Mouse (Mus musculus) heart, embryonic 14.5 days (tissue): Measurements from ENCODE around the gene Alkbh5. TPM values are rescaled to one million over a fixed set of nuclear protein-coding genes. Genes with fewer than 3 reads are reported as not detected.
A peak's percentile ranks its signal among the peaks of the same experiment; 100 is the strongest.

Experiments
- ATAC-seq: fragments of 200-750 bp; cut with Nextera tagmentation; 2 replicates; pipeline ENCODE4 v1.8.0; 2017; ENCODE audit warnings: low read depth, moderate TSS enrichment; ENCODE audit not compliant: insufficient number of reproducible peaks, insufficient read depth, low FRiP score
- H3K27ac ChIP-seq, 2 experiments: fragments of 200-500 bp in 1 of 2; fragments of 300-500 bp in 1 of 2; sonication (generic) in 1 of 2; replicated peaks in 1 of 2; 2 replicates each; pipeline ENCODE4 v1.5.1; 2012 to 2014; ENCODE audit warnings: low read depth in 2 of 2, low read length in 2 of 2, control low read depth in 1 of 2, mild to moderate bottlenecking in 1 of 2, mixed read lengths in 1 of 2; ENCODE audit not compliant: control insufficient read depth in 1 of 2, insufficient read depth in 1 of 2
- H3K27me3 ChIP-seq: fragments of 300-500 bp; sonication (generic); 2 replicates; pipeline ENCODE4 v1.6.1; 2014; ENCODE audit warnings: mild to moderate bottlenecking, low read length, control low read depth; ENCODE audit not compliant: control insufficient read depth, insufficient read depth
- H3K36me3 ChIP-seq: fragments of 300-500 bp; sonication (generic); 2 replicates; pipeline ENCODE4 v1.6.1; 2014; ENCODE audit warnings: mild to moderate bottlenecking, control low read depth, low read length, mixed read lengths; ENCODE audit not compliant: control insufficient read depth, insufficient read depth
- H3K4me1 ChIP-seq, 2 experiments: fragments of 200-500 bp in 1 of 2; fragments of 300-500 bp in 1 of 2; sonication (generic) in 1 of 2; 2 replicates each; pipeline ENCODE4 v1.6.1; 2012 to 2014; ENCODE audit warnings: low read length in 2 of 2, control low read depth in 1 of 2, mixed read lengths in 1 of 2; ENCODE audit not compliant: control insufficient read depth in 2 of 2, insufficient read depth in 2 of 2
- H3K4me2 ChIP-seq: fragments of 300-500 bp; sonication (generic); 2 replicates; pipeline ENCODE4 v1.6.1; 2014; ENCODE audit warnings: mild to moderate bottlenecking, low read length
- H3K4me3 ChIP-seq, 2 experiments: fragments of 200-500 bp in 1 of 2; fragments of 300-500 bp in 1 of 2; sonication (generic) in 1 of 2; 2 replicates each; pipeline ENCODE4 v1.5.1; 2012 to 2014; ENCODE audit warnings: low read length in 2 of 2, mild to moderate bottlenecking in 2 of 2, control low read depth in 1 of 2, low read depth in 1 of 2, moderate library complexity in 1 of 2; ENCODE audit not compliant: control insufficient read depth in 1 of 2, insufficient read depth in 1 of 2
- H3K9ac ChIP-seq: fragments of 300-500 bp; sonication (generic); 2 replicates; pipeline ENCODE4 v1.6.1; 2014; ENCODE audit warnings: mild to moderate bottlenecking, low read length
- H3K9me3 ChIP-seq: fragments of 300-500 bp; sonication (generic); 2 replicates; pipeline ENCODE4 v1.6.1; 2016; ENCODE audit warnings: low read length, control low read depth; ENCODE audit not compliant: control insufficient read depth
- WGBS: fragments of 180-500 bp; shearing (Covaris S2); extraction: QIAGEN DNeasy Blood & Tissue Kit; methylation state at CpG from one replicate; pipeline ENCODE4 v1.1.7; 2014; 5-methylcytosine and 5-hydroxymethylcytosine counted together
- polyA plus RNA-seq: library from polyadenylated mRNA; unstranded; fragments of >200 nt; fragmentation: Nextera tagmentation; extraction: Ambion mirVana; gene quantifications from 2 replicates; pipeline ENCODE4 v1.2.1, GENCODE M21; 2014

Alkbh5 gene
- polyA plus RNA-seq, 1 experiment from 2014 or later: 39.3 TPM

DNA sequence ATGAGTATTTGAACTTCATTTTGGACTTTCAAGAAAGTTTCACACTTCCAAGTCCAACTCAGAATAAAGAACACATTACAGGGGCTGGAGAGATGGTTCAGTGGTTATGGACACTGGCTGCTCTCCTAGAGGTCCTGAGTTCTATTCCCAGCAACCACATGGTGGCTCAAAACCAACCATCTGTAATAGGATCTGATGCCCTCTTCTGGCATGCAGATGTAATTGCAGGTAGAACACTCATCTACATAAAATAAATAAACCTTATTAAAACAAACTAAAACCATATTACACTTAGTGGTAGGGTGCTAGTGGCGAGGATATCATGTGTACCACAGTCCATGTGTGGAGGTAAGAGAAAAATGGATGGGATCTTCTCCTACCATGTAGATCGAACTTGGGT lies 23.7 kb upstream of the Alkbh5 start:
- peaks cover 10 to 12% of the 10 kb centered on the region in 2 experiments; a peak in 3 of 4 replicates for H3K4me1 ChIP-seq
- H3K9ac ChIP-seq: no peak overlapping the region
- H3K36me3 ChIP-seq: no peaks in the 10 kb centered on the region
- ATAC-seq: no peak
- no peak overlapping the region for H3K4me2 ChIP-seq
- no peak overlapping the region for H3K27ac ChIP-seq
- H3K27me3 ChIP-seq: peaks cover 28% of the 10 kb centered on the region
- 86% methylated on average over 2 of the region's 2 CpGs for WGBS
- no peaks in the 10 kb centered on the region for H3K9me3 ChIP-seq
- no peak overlapping the region for H3K4me3 ChIP-seq

DNA sequence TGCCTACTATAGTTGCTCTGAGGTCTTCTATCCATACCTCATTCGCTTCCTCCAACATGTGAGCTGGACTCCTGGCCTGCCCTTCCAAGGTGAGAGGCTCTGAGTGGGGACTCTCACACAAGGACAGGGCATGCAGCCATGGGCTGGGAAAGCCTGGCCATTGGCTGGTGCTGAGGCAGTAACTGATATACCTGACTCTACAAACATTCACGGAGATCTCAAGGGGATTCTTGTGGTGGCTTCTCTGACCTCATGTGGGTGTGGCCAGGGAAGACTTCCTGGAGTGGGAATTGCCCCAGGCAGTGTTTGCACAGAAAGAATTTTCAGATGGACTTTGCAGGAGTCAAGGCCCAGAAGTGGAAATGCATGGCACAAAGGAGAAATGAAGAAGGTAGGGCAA lies 21.2 kb upstream of the Alkbh5 start:
- H3K27me3 ChIP-seq: peaks cover 12% of the 10 kb centered on the region
- WGBS: 57% methylated on average over 2 of the region's 2 CpGs
- H3K36me3 ChIP-seq: no peaks in the 10 kb centered on the region
- no peak for ATAC-seq
- H3K9me3 ChIP-seq: no peaks in the 10 kb centered on the region
- no peaks in the 10 kb centered on the region for H3K4me1 ChIP-seq
- no peak overlapping the region for H3K4me3 ChIP-seq
- H3K27ac ChIP-seq: no peak overlapping the region
- H3K4me2 ChIP-seq: no peak overlapping the region
- H3K9ac ChIP-seq: no peak overlapping the region

DNA sequence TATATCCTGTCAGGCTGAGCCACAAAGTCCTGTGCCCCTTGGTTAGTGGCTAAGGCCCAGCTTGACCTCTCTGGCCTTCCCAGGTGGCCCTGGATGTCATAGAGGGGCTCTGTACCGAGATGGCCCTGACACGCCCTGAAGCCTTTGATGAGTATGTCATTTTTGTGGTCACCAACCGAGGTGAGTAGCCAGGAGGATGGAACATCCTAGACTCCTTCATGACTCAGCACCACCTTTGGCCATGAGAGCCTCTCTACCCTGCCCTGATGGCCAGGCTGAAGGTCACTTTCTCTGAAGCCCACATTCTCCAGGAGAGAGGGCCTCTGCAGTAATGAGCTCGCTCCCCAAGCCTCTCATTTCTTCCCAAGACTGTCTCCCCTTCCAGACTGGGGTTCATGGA lies 17.9 kb upstream of the Alkbh5 start:
- no peaks in the 10 kb centered on the region for H3K4me1 ChIP-seq
- ATAC-seq: no peak
- no peaks in the 10 kb centered on the region for H3K9me3 ChIP-seq
- no peak overlapping the region for H3K27ac ChIP-seq
- no peak overlapping the region for H3K4me2 ChIP-seq
- H3K4me3 ChIP-seq: no peak overlapping the region
- H3K27me3 ChIP-seq: no peaks in the 10 kb centered on the region
- H3K9ac ChIP-seq: no peak overlapping the region
- 59% methylated on average over 4 of the region's 4 CpGs for WGBS
- no peaks in the 10 kb centered on the region for H3K36me3 ChIP-seq

DNA sequence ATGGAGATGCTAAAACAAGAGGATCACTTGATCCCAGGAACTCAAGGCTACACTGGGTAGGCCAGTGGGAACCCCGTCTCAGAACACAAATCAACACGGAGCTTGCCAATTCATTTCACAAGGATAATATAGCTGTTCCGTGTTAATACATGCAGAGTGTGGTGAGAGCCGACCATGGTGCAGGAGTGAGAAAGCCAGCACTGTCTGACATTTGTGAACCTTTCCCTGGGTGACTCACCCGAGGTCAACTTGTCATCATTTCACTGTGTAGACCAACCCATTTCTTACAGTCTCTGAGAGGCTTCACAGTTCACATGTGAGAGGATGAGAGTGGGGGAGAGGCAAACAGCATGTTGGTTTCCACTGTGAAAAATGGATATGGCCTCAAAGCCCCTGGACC lies 14.2 kb upstream of the Alkbh5 start:
- no peak overlapping the region for H3K9ac ChIP-seq
- no peaks in the 10 kb centered on the region for H3K27me3 ChIP-seq
- no peaks in the 10 kb centered on the region for H3K36me3 ChIP-seq
- no peak overlapping the region for H3K4me2 ChIP-seq
- WGBS: 73% methylated on average over 5 of the region's 5 CpGs
- H3K4me1 ChIP-seq: no peaks in the 10 kb centered on the region
- no peak for ATAC-seq
- H3K4me3 ChIP-seq: no peak overlapping the region
- H3K27ac ChIP-seq: no peak overlapping the region
- no peaks in the 10 kb centered on the region for H3K9me3 ChIP-seq

DNA sequence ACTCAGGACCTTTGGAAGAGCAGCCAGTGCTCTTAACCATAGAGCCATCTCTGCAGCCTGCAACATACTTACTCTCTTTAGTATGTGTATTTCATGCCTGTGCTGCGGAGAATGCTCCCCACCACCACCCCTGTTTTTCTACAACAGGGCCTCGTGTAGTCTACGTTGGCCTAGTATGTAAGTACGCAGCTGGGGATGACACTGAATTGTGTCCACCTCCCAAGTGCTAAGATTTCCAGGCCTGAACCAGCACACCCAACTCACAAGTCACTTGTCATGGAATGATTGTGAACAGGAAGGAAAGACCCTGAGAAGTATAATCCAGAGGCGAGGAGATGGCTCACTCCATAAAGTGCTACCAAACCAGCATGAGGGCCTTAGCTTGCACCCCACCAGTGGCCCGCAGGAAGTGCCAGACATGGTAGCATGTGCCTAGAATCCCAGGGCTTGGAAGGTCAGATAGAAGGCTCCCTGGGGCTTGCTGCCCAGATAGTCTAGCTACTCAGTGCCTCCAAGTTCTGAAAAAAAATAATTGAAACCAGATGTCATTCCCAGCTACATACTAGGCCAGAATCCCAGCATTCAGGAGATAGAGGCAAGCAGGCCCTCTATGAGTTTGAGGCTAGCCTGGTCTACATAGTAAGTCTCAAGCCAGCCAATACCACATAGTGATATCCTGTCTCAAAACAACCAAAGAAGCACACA lies 13.4 kb upstream of the Alkbh5 start:
- H3K4me2 ChIP-seq: no peak overlapping the region
- H3K27ac ChIP-seq: no peak overlapping the region
- H3K27me3 ChIP-seq: no peaks in the 10 kb centered on the region
- H3K4me3 ChIP-seq: no peak overlapping the region
- H3K4me1 ChIP-seq: no peaks in the 10 kb centered on the region
- H3K36me3 ChIP-seq: no peaks in the 10 kb centered on the region
- WGBS: 86% methylated on average over 6 of the region's 6 CpGs
- H3K9me3 ChIP-seq: no peaks in the 10 kb centered on the region
- H3K9ac ChIP-seq: no peak overlapping the region
- ATAC-seq: no peak

DNA sequence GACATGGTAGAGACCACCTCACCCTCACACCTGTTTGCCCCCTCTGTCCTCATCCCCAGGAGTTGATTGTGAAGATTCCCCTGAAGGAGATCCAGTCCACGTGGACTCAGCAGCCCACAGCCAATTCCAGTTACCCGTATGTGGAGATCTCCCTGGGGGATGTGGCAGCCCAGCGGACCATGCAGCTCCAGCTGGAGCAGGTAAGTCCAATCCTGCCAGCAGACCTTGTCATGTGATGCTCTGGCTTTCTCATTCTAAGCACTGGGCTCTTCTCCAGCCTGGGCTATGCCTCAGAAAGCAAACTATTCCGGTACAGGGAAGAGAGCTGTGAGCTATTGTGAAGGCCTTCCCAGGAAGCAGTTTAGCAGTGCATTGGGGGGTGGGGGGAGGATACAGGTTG lies 9.7 kb upstream of the Alkbh5 start:
- H3K36me3 ChIP-seq: no peaks in the 10 kb centered on the region
- H3K9me3 ChIP-seq: no peaks in the 10 kb centered on the region
- no peaks in the 10 kb centered on the region for H3K27me3 ChIP-seq
- no peak for ATAC-seq
- WGBS: 75% methylated on average over 4 of the region's 4 CpGs
- H3K27ac ChIP-seq: no peak overlapping the region
- H3K4me1 ChIP-seq: no peaks in the 10 kb centered on the region
- no peak overlapping the region for H3K4me2 ChIP-seq
- no peak overlapping the region for H3K9ac ChIP-seq
- H3K4me3 ChIP-seq: no peak overlapping the region

DNA sequence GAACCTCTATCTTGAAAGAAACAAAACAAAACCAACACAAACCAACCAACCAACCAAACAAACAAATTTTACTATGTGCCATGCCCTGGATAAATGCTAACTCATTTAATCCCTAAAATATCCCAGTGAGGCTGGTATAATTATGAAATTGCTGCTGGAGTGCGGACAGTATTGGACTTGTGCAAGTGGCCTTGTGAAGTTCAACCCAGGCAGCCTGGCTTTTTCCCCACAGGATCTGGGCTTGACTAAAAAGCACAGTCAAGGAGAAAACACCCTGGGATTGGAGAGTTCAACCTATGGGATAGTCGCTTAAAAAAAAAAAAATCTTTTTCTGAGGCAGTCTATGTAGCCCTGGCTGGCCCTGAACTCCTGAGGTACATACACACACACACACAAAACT lies 505 bp upstream of the Alkbh5 start:
- Histone ChIP-seq H3K4me2 (no peak overlapping the region), H3K27ac (0 out of 4 replicates have a peak overlapping the region, but pooled peaks of 1 of the 2 experiments have one; percentile 99), H3K4me3 (no peak overlapping the region), H3K27me3 (no peaks in the 10 kb centered on the region), H3K4me1 (peaks cover 8 to 15% of the 10 kb centered on the region in 2 experiments), H3K9me3 (no peaks in the 10 kb centered on the region), H3K36me3 (peaks cover 16% of the 10 kb centered on the region; the same call in 1 of the 2 replicates), H3K9ac (no peak overlapping the region; the same call in 1 of the 2 replicates)
- 86% methylated on average over 2 of the region's 2 CpGs for WGBS
- ATAC-seq: no peak
